Mouse (Mus musculus) retina, adult 2 months (tissue): ENCODE results near the gene Pgpep1l.

Experiments used
- DNase-seq: peaks from one replicate; pipeline ENCODE4 v3.0.0-alpha.2; 2012; ENCODE audit warnings: low read depth, low spot score

The Pgpep1l gene

GRCm38 (mm10) chr7:68262612-68263200, 1.3 kb downstream of the Pgpep1l start:
- DNase-seq = no peak

GRCm38 (mm10) chr7:68259523-68260081, 4.4 kb downstream of the Pgpep1l start:
- DNase-seq = no peak

DNA sequence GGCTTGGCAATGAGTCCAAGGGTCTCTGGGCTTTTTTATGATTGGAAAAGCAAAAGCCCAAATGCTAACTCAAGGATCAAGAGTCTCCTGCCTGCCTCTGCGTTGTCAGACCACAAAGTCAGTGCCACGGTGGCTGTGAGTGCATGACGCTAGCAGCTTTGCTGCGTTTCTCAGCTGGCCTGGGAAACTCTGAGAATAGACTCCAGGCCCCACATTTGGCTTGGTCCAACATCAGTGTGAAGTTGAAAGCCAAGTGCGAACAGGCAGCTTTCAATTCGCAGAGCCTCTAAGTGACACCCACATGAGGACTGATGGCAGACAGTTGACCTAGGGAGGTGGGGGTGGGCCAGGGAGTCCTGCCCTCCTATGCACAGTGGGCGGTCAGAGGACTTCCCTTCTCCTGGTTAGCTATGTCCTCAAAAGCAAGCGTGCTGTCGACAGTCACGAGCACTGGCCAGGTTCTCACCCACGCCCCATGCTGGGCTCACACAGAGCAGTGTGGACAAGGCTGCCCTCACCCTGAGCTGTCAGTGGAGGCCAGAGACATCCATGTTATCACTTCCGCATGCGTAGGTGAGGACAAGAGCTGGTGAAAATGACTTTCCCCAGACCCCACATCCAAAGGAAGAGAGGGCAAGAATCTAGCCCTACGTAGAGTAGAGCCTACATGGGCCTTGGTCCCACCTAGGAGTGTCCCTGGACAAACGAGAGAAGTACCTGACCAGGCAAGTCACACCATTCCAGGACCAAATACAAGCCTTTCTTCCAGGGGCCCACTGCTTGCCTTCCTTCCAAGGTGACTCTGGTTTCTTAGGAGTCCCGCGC, 5.5 kb downstream of the Pgpep1l start:
- no peak for DNase-seq

- DNase-seq = no peak
Observed at GRCm38 (mm10) chr7:68257767-68258166, 6.3 kb downstream of the Pgpep1l start.

- no peak for DNase-seq
Observed at GRCm38 (mm10) chr7:68250902-68251301, 13.1 kb downstream of the Pgpep1l start.

GRCm38 (mm10) chr7:68250411-68250810, 13.6 kb downstream of the Pgpep1l start:
- no peak for DNase-seq

DNA sequence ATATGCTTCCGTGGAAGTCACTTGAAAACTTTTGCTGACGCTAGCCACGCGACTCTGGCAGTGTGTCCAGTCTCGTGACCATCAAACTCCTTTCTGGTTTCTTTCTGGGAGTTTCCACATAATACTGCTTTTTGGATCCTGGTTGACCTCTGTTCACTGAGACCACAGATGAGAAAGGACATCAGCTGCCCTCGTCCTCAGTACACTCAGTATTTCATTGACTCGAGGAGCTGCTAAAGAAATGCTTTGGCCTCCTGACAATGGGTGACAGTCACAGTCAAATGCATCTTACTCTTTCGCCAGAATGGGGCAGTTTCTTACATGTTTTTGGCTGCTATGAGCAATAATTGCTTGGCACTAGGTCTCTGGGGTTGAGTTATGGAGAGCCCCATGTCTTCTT, 17.8 kb downstream of the Pgpep1l start:
- no peak for DNase-seq

DNA sequence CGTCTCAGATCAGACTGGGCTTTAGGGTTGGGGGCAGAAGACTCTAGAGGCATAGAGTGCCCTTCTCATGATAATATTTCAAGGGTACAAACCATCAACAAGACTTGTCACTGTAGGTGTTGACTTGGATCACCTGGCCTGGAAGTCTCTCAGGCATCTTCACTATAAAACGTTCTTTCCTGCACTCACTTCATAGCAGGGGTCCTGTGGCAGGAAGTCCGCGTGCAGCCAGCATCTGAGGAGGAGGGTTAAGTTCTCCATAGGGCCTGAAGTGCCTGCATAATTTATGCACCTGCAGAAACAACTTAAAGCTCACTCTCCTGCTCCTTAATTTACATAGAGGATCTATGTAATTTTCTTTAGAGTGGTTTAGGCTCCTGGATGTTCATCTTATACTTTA, 18.4 kb downstream of the Pgpep1l start:
- DNase-seq = no peak

GRCm38 (mm10) chr7:68241205-68241604, 22.8 kb downstream of the Pgpep1l start:
- no peak for DNase-seq

DNA sequence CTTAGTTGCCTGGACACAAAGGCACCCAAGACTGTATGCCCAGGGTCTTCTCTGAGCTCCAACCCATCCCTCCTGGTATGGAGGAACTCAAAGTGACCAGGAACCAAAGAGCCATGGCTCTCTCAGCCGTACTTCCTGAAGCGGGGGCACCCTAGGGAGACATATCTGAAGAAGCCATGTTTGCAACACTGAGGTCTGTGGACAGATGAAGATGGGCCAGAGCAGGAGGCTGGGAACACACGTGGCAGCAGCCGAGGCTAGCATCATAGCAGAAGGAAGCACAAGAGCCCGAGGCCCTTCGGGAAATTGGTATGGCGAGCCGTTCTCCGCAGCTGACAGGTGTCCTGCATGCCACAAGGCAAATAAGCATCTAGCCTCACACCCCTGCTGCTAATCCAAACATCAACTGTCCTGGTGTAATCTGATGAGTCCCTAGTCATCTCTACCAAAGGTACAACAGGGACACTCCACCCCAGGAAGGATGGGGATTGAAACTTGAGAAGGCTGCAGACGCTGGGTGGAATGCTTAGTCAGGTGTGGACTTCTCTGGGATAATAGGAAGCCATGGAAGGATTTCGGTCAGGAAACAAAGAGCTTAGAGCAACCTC, 24.7 kb downstream of the Pgpep1l start:
- no peak for DNase-seq

- DNase-seq = no peak
Observed at GRCm38 (mm10) chr7:68236817-68237216, 27.2 kb downstream of the Pgpep1l start.

DNA sequence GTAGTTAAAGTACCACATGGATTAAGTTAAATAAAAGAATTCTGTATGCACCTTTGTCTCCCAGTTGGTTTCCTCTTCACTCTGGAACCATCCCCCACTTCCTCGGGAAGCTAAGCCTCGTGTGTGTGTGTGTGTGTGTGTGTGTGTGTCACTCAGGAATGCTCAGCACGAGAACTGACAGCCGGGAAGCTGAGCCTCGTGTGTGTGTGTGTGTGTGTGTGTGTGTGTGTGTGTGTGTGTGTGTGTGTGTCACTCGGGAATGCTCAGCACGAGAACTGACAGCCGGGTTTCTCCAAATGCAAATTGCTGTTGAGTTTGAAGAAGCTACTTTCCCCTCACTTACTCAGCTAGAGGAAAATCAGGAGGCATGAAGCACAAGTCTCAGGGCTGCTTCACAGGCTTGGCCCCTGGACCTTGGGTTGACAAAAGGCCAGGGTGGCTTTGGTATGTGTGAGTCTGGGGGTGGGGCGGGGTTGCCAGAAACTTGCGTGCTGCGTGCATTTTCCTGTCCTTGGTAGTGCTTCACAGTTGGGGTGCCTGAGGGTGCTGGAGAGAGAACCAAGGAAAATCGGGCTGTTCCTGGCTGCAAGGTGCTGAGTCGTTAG, 30.3 kb downstream of the Pgpep1l start:
- no peak for DNase-seq

GRCm38 (mm10) chr7:68232521-68232920, 31.5 kb downstream of the Pgpep1l start:
- DNase-seq = no peak

DNA sequence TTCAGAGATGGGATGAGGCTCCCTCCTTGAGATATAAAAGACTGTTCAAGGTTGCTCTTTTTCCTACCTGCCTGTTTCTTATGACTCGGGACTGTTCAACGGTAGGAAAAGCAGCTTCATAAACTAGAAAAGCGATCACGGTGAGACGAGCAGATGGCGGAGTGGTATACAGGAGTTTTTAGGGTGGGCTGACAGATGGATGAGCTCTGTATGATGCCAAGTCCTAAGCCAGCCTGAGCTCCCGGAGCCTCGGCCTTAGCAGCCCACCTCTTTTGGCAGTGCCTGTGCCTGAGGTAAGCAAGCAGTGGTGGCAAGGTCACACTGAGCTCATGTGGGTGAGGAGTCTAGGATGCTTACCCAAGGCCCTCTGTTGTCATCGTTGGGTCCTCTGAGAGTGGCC, 33.2 kb downstream of the Pgpep1l start:
- no peak for DNase-seq

- DNase-seq = no peak
Observed at GRCm38 (mm10) chr7:68228491-68228890, 35.5 kb downstream of the Pgpep1l start.

- DNase-seq = no peak
Observed at GRCm38 (mm10) chr7:68227621-68228020, 36.4 kb downstream of the Pgpep1l start.

GRCm38 (mm10) chr7:68227021-68227420, 37.0 kb downstream of the Pgpep1l start:
- no peak for DNase-seq

DNA sequence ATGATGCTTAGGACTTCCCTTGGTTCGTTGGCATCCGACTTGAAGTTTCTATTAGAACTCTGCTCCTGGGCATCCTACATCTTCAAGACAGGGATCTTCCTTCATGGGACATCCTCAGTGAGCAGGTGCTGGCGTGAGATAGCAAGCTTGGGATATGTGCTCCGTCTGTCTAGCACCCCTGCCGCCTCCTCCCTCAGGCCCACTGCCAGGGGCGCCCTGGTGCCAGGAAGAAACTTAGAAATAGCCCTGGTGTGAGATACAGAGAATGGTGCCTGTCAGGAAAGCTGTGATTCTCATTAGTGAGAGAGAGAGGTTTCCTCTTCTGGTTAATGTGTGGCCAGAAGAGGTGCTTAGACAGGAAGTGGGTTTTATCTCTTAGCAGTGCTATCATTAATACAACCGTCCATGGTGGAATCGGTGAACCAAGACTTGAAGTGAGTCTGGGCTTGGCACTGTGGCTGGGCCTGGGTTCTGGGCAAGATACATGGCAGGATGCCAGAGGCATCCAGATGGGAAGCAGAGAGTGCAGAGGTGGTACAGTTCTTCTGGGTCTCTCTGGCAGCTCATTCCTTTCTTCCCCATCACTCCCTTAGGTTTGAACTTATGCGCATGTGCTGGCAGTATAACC, 38.5 kb downstream of the Pgpep1l start:
- no peak for DNase-seq

- no peak for DNase-seq
Observed at GRCm38 (mm10) chr7:68224006-68224405, 40.0 kb downstream of the Pgpep1l start.

DNA sequence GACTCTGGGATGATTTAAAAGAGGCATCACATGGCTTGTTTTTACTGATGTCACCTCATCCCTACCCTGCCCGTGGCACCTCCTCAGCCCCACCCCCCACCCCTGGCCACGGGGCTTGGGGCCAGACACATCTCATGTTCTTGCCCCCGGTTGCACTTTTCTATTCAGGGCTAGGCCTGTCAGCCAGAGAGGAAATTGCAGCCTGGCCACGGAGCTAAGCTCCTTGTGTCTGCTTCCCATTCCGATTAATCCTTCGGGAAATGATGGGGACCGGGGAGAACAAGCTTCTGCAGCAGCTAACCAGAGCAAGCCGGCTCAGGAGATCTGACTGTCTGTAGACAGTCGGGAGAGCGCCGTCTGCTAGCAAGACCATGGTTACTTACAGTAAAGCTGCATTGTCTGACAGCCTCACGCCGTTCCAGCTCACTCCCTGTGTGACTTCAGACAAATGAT, 40.7 kb downstream of the Pgpep1l start:
- DNase-seq = no peak

GRCm38 (mm10) chr7:68221677-68222230, 42.3 kb downstream of the Pgpep1l start:
- no peak for DNase-seq
